Mouse (Mus musculus): ENCODE results near the gene Tnfsf11.

Tnfsf11 gene

DNA sequence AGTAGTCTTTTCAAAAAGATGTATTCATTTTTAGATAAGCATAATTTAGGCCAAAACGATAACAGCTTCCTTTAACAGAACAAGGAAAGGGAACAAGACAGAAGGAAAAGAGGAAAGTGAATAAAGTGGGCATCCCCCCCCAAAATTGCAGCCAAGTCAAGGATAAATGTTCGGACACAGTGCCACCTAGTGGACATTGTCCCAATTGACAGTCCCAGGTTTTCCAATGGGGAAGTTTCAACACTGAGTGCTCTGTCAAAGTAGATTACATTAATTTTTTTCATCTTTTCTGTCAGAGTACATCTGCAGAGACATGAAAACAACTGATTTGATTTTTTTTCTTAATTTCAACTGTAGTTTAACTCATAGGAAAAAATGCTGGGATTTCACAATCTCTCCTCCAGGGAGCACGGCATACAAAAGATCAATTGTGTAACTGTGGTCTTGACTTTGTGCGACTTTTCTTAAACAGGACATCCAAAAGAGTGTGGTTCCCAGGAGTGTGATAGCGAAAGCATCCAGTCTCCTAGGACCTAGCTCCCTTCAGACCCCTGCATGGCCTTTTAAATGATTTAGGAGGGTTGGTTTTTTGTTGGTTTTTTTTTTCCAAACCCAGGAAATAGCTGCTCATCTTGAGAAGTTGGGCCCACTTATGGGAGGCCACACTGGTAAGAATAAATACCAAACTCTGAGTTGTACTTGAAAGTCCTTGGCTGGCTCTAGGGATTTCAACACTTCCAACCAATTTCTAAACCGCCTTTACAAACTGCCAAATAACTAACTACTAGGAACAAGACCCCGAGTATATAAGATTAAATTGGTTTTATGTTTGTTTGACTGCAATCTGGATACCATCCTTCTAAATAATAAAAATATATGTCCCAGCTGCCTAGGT lies 19.7 kb downstream of the Tnfsf11 start:
- DNase-seq (ENCODE audit: low spot score), result no peak

DNA sequence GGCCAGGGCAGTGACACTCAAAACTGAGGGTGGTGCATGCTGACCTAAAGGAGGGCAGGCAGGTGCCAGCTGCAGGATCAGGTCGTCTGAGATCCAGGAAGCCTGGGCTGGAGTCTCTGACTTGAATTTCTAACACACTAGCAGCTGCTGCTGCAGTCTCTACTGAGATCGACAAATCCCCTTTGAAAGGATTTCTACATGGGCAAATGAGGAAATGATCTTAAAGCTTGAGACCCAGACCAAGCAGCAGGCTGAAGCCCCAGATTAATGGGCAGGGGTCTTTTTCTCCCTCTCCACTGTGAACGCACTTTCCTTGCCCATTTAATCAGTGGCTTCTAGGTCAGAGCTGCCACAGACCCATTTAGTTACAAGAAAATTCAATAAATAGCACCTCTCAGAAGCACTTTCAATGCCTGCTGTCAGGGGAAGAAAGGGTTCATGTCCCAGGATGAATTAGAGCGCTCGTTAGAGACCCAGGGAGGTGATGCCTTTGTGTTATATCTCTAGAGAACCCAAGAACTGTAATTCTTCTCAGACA lies 21.8 kb downstream of the Tnfsf11 start:
- no peak for DNase-seq (ENCODE audit: low spot score)

DNA sequence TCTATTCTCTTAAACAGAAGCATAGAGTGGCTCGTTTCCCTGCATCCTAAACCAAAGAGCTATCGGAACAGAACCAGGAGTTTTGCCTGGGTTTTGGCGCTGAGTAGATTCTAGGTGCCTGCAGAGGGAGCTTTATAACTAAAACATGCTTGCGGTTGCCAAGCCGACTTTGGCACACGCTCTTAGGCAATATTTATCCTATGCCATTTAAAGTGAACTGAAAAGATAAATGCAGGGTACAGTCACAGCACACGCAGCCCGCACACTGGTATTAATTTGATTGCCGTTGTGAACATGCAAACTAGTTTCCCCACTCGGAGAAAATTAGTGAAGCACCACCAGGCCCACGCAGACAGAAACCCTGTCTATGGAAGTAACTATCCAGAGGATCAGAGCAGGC lies 25.4 kb downstream of the Tnfsf11 start:
- DNase-seq (ENCODE audit: low spot score), result no peak

DNA sequence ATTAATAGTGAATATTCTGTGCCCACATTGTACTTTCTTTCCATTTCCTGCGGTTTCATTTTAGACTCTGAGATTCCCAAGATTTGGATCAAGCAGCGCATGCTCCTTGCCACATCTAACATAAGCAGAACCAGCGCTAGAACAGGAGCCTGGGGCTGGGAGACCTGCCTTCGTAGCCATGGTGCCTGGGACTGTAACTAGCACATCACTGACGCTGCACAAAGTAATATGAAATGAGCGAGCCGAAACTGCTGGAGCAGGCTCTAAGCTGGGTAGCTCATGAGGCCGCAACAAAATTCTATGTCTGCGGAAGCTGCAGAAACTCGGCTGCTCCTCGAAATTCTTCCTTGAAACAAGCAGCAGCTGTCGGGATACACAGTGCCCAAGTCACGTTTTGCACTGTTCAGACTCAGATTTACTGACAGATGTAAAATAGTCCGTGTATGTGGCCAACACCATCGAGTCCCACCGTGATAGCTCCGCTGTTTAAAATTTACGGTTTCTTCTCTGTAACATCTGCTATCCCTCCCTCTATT lies 31.4 kb downstream of the Tnfsf11 start:
- DNase-seq (ENCODE audit: low spot score), result no peak

DNA sequence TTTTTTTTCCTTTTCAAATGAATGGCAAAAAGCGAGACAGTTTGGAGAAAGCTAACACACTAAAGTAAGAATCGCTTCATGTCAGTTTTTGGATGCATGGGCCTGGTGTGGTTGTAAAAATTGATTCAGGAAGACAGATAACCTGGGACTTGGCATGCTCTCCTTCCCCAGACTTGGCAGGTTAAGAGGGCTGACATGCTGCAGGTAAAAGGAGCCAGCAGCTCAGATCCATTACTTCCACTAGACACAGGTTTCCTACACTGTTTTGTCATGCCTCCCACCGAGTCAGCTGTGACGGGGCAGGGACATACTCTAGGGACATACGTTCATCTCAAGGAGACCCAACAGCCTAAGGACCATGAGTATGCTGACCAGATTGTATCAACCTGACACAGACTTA lies 33.0 kb downstream of the Tnfsf11 start:
- no peak for DNase-seq (ENCODE audit: low spot score)

DNA sequence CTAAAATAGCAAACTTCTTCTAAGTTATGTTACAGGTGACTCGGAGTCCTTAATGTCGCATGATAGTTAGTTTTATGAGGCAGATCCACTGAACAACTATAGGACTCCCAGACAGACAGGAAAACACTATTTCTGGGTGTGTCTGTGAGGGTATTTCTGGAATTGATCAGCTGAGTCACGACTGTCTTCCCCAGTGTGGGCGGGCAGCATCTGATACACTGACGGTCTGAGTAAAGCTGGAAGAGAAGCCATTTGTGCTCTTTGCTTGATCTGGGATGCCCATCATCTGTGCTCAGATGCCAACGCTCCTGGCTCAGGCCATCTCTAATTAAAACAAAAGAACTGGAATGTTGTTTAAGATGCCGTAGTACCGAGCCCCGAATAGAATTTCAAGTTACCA lies 33.7 kb downstream of the Tnfsf11 start:
- DNase-seq (ENCODE audit: low spot score), result no peak

DNA sequence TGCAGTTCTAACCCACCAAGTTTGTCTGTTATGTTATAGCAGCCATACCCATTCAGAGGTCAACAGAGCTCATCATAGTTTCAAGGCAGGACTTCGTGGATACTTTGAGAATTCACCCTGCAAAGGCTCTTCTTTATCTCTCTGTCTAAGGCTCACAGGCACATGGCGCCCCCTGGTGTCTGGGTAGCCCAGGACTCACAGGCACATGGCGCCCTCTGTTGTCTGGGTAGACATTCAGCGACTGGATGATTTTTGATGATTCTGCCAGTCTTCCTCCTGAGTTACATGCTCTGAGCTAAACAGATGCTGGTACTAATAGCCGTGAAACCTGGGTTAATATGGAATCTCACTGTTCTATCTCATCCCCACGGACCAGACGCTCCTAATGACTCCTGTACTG lies 34.3 kb downstream of the Tnfsf11 start:
- peak; percentile 22 for DNase-seq (ENCODE audit: low spot score)

DNA sequence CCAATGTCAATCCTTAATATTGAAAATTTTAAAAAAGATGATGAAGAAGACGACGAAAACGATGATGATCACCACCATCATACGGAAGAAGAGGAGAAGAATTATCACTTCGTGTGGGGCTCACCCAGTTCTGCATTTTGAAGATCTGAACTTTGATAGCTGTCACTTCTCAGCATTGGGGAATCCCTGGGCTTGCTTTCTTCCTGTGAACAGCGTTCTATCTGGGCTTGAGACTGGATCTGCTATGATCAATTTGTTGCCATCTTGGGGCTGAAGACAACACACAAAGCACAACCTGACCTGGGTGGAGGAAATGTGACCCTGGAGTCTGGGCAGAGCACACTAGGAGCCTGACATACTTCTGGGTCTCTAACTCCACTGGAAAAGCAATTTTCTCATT lies 43.0 kb downstream of the Tnfsf11 start:
- DNase-seq (ENCODE audit: low spot score), result no peak

DNA sequence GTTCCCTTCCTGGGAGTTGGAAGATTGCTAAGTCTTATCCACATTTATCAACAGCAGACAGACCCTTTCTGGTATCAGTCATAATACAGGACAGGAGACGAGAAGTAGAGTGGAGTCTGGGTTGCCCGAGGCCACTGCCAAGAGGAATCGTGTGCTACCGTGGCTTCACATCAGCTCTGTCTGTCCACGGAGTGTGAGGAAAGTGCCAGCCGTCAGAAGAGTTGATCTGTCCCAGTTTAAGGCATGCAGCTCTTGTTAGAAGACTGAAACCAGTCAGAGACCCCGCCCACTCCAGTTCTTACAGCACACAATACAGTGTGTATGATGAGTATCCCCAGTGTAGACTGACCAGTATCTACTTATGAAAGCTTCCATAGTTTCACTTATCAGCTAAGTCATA lies 45.2 kb downstream of the Tnfsf11 start:
- no peak for DNase-seq (ENCODE audit: low spot score)

DNA sequence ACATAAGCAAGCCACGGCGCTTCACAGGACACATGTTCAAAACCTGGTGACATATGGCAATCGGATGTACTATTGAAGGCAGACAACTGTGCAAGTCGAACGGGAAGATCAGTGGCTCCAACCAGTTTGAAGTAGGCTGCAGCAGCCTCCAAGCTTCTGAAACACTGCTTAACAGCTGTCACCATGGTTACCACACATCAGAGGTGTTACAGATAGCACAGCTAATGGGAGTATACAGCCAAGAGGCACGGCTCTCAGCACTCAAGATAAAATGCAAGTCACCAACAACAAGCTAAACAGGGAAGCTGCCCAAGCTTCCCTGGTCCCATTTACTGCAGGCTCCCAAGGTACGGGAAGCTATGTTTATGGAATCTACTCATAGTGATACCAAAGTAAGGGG lies 46.6 kb downstream of the Tnfsf11 start:
- no peak for DNase-seq (ENCODE audit: low spot score)

DNA sequence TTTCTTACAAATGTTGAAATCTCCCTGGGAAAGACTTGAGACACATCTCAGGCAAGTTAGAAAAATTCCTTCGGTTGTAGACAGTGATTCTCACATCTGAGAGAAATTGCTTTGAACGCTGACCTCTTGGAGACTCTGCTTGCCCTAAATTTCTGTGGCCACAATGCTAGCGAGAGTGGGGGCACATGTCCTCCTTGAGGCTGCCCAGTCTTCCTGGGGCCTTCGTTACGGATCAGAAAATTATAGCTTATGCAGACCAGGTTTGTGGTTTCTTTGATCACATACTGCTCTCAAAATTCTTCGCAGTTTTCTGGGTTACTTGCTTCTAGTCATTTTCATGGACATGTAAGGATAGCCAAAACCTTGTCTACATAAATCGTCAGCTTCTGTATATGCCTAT lies 53.8 kb downstream of the Tnfsf11 start:
- DNase-seq (ENCODE audit: low spot score), result no peak

DNA sequence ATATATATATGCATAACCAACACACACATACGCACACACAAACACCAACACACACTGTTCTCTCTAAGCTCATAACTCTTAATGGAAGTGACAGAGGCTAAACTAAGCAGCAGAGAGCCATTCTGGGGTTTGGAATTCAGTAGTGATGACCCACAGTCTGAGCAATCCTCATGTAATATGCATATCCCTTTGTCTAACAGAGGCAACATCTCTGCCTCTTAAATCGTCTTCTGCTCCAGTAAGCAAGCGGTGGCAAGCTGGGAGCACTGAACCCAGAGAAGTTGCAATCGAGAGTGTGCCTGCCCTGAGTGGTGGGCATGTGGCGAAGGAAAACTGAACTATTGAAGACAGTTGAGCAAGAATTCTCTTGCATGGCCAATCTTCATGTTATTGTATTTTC lies 61.2 kb downstream of the Tnfsf11 start:
- no peak for DNase-seq (ENCODE audit: low spot score)

DNA sequence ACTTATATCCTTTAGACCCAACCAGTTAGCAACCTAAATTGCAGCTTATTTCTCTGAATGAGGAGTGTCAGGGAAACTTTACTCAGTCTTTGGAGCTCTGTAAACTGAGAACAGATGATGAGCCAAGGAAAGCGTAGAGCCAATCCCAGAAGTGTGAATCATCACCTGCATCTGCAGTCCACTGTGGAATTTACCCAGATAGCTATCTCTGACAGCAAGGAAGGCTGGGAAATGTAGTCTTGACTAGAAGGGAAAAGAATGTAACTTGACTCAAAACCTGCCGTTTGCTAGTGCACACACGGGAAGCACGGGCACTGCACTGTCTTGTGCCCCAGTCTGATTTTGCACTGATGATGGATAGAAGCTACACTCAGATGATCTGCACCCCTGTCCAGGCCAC lies 63.0 kb downstream of the Tnfsf11 start:
- no peak for DNase-seq (ENCODE audit: low spot score)

DNA sequence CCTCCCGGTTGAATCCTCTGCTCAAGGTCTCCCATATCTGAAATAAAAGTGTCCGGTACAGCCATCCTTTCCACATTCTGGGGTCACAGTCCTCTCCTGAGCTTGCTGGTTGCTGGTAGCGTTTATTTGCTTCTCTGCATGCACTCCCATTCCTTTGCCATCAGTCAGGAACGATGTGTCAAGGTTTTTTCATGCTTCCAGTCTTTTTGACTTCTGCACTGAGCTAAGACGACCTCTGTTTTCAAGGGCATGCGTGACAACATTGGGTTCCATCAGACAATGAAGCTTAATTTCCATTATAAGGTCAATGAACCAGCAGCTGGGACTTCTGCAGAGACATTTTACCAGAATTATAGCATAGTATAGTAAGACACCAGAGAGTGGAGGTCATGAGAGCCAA lies 68.5 kb downstream of the Tnfsf11 start:
- DNase-seq (ENCODE audit: low spot score), result no peak

DNA sequence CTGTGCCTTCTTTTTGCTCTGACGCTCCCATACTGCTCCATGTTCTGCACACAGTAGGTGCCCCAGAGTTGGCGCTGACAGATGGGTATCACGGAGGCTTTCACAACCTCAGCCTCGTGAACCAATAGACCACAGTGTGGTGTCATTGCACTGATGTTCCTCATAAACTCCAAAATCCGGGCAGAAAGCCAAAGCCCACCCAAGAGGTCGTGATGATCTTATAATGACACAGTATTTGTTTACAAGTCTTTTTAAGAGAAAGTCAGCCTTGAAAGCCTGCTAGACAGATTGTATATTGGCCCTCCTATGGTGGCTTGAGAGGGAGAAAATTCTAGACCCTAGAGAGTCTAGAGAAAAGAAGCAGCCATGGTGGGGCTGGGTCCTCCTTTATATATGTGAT lies 70.6 kb downstream of the Tnfsf11 start:
- DNase-seq (ENCODE audit: low spot score), result no peak

DNA sequence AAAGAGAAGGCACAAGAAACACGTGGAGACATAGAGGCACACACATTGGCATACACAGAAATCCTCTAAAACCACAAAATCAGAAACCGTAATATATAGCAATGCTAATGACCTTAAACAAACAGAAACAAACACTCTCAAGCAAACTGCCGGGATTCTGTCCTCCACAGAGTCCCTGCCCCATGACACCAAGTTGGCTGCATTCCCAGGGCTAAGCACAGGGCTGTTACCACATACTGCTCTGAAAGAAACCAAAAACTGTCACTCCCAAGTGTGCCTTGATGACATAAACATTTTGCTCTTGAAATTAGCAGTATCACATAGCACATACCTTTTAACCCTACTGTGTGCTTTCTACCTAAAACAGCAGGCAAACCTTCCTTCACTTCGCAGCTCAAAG lies 71.7 kb downstream of the Tnfsf11 start:
- no peak for DNase-seq (ENCODE audit: low spot score)

DNA sequence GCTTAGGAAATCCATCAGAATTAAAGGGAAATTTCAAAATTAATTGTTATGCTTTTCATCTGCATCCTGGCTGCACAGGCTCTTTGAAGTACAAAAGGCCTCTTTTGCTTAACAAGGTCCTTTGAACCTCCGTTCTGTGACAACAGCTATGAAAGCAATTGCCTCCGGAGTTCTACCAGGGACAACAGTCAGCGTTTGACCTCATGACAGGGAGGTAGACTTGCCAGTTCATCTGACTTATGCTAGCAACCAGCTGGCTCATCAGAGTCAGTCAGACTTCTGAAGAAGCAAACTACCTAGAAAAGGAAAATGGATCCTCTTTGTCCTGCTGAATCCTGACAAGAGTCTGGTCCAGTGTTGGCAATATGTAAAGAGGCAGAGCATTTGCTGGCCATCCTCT lies 72.5 kb downstream of the Tnfsf11 start:
- DNase-seq (ENCODE audit: low spot score), result no peak

DNA sequence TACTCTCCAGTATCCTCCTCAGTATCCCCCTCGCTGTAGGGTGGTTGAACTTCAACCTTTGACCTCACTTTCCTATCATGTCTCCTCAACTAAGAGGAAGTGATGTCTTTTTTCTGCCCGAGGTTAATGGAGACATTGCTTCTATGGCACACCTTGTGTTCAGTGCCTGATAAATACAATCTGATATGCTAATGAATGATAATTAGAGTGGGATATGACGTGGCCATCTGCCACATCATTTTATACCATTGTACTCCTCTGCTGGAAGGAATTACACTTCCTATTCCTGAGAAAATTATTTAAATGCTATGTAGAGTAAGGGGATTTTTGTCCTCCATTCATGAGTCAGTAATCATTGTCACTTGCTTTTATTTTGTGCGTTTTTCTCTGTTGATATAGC lies 78.8 kb downstream of the Tnfsf11 start:
- no peak for DNase-seq (ENCODE audit: low spot score)
